Mouse (Mus musculus): ENCODE data around the gene Pus10.

The Pus10 gene

GRCm38 (mm10) chr11:23665311-23665786 lies at the start of gene Pus10:
Gene Pus10 (plus strand): TSS chr11:23665674.
- no peak for DNase-seq (ENCODE audit: low read depth, low spot score)

- DNase-seq (ENCODE audit: low read depth, low spot score), result no peak
These were observed 46.5 kb upstream of the Pus10 start for GRCm38 (mm10) chr11:23618995-23619394.

GRCm38 (mm10) chr11:23630664-23631063 lies 34.8 kb upstream of the Pus10 start:
- DNase-seq (ENCODE audit: low read depth, low spot score), result no peak

- peak; percentile 95 for DNase-seq (ENCODE audit: low read depth, low spot score)
These were observed 32.3 kb upstream of the Pus10 start, which contains the start of gene 0610010F05Rik for GRCm38 (mm10) chr11:23632945-23633878. Gene 0610010F05Rik (minus strand): TSS chr11:23633639.

GRCm38 (mm10) chr11:23633879-23634215 lies 31.6 kb upstream of the Pus10 start:
- DNase-seq (ENCODE audit: low read depth, low spot score), result no peak

- no peak for DNase-seq (ENCODE audit: low read depth, low spot score)
These were observed 30.9 kb upstream of the Pus10 start for GRCm38 (mm10) chr11:23634573-23634972.

- no peak for DNase-seq (ENCODE audit: low read depth, low spot score)
These were observed 18.0 kb upstream of the Pus10 start for GRCm38 (mm10) chr11:23647431-23647830.

GRCm38 (mm10) chr11:23647835-23648234 lies 17.6 kb upstream of the Pus10 start:
- no peak for DNase-seq (ENCODE audit: low read depth, low spot score)

GRCm38 (mm10) chr11:23653666-23654065 lies 11.8 kb upstream of the Pus10 start:
- no peak for DNase-seq (ENCODE audit: low read depth, low spot score)

GRCm38 (mm10) chr11:23657791-23658190 lies 7.7 kb upstream of the Pus10 start:
- no peak for DNase-seq (ENCODE audit: low read depth, low spot score)

- DNase-seq (ENCODE audit: low read depth, low spot score), result no peak
These were observed 1.2 kb upstream of the Pus10 start for GRCm38 (mm10) chr11:23664232-23664631.

GRCm38 (mm10) chr11:23665798-23666501 lies 476 bp downstream of the Pus10 start, which contains the start of gene Pex13:
Gene Pex13 (minus strand): TSS chr11:23665959.
- DNase-seq (ENCODE audit: low read depth, low spot score), result peak; percentile 98

GRCm38 (mm10) chr11:23666526-23666925 lies 1.1 kb downstream of the Pus10 start:
- no peak for DNase-seq (ENCODE audit: low read depth, low spot score)

GRCm38 (mm10) chr11:23667128-23667527 lies 1.7 kb downstream of the Pus10 start:
- DNase-seq (ENCODE audit: low read depth, low spot score), result no peak

- no peak for DNase-seq (ENCODE audit: low read depth, low spot score)
These were observed 6.8 kb downstream of the Pus10 start for GRCm38 (mm10) chr11:23672256-23672749.

- DNase-seq (ENCODE audit: low read depth, low spot score), result no peak
These were observed 10.6 kb downstream of the Pus10 start for GRCm38 (mm10) chr11:23676100-23676499.

GRCm38 (mm10) chr11:23679044-23679642 lies 13.7 kb downstream of the Pus10 start:
- DNase-seq (ENCODE audit: low read depth, low spot score), result peak; percentile 63

- no peak for DNase-seq (ENCODE audit: low read depth, low spot score)
These were observed 15.0 kb downstream of the Pus10 start for GRCm38 (mm10) chr11:23680435-23680950.

- no peak for DNase-seq (ENCODE audit: low read depth, low spot score)
These were observed 17.1 kb downstream of the Pus10 start for GRCm38 (mm10) chr11:23682561-23682960.

- DNase-seq (ENCODE audit: low read depth, low spot score), result no peak
These were observed 21.2 kb downstream of the Pus10 start for GRCm38 (mm10) chr11:23686671-23687070.

- no peak for DNase-seq (ENCODE audit: low read depth, low spot score)
These were observed 22.6 kb downstream of the Pus10 start for GRCm38 (mm10) chr11:23688060-23688459.

- no peak for DNase-seq (ENCODE audit: low read depth, low spot score)
These were observed 27.8 kb downstream of the Pus10 start for GRCm38 (mm10) chr11:23693286-23693685.
